Mouse (Mus musculus) stomach, embryonic 16.5 days (tissue): ENCODE data around the gene Rrp1b. TPM values are rescaled to one million over a fixed set of nuclear protein-coding genes. Genes with fewer than 3 reads are reported as not detected.

Experiments used
- ATAC-seq: fragments of 200-750 bp; cut with Nextera tagmentation; 2 replicates; pipeline ENCODE4 v1.8.0; 2017; ENCODE audit warnings: moderate number of reproducible peaks, moderate TSS enrichment; ENCODE audit not compliant: insufficient read depth, low FRiP score
- H3K27ac ChIP-seq: fragments of 300-500 bp; sonication (generic); 2 replicates; pipeline ENCODE4 v1.5.1; 2014; ENCODE audit warnings: low read length
- H3K27me3 ChIP-seq: fragments of 300-500 bp; sonication (generic); 2 replicates; pipeline ENCODE4 v1.6.1; 2014; ENCODE audit warnings: low read length, control low read depth, mixed read lengths; ENCODE audit not compliant: control insufficient read depth, insufficient read depth
- H3K36me3 ChIP-seq: fragments of 300-500 bp; sonication (generic); 2 replicates; pipeline ENCODE4 v1.6.1; 2014; ENCODE audit warnings: low read length; ENCODE audit not compliant: control insufficient read depth, insufficient read depth
- H3K4me1 ChIP-seq: fragments of 300-500 bp; sonication (generic); 2 replicates; pipeline ENCODE4 v1.6.1; 2014; ENCODE audit warnings: low read length, control low read depth, mixed read lengths; ENCODE audit not compliant: control insufficient read depth, insufficient read depth
- H3K4me2 ChIP-seq: fragments of 300-500 bp; sonication (generic); 2 replicates; pipeline ENCODE4 v1.6.1; 2014; ENCODE audit warnings: low read depth, low read length, mixed read lengths
- H3K4me3 ChIP-seq: fragments of 300-500 bp; sonication (generic); replicated peaks from 2 replicates; pipeline ENCODE4 v1.5.1; 2014; ENCODE audit warnings: mild to moderate bottlenecking, low read length
- H3K9ac ChIP-seq: fragments of 300-500 bp; sonication (generic); 2 replicates; pipeline ENCODE4 v1.6.1; 2014; ENCODE audit warnings: low read length
- H3K9me3 ChIP-seq: fragments of 300-500 bp; sonication (generic); replicated peaks from 2 replicates; pipeline ENCODE4 v1.6.1; 2016; ENCODE audit warnings: low read length, control low read depth; ENCODE audit not compliant: control insufficient read depth
- WGBS: fragments of 180-500 bp; shearing (Covaris S2); extraction: QIAGEN DNeasy Blood & Tissue Kit; methylation state at CpG from one replicate; pipeline ENCODE4 v1.1.7; 2014; 5-methylcytosine and 5-hydroxymethylcytosine counted together
- polyA plus RNA-seq: library from polyadenylated mRNA; unstranded; fragments of >200 nt; fragmentation: Nextera tagmentation; extraction: Ambion mirVana; gene quantifications from 2 replicates; pipeline ENCODE4 v1.2.1, GENCODE M21; 2015

Rrp1b gene
- polyA plus RNA-seq: 40.1 and 42.6 TPM in 2 replicates

- peak within 1 kb of the TSS; percentile 87 for H3K9ac ChIP-seq
- peaks cover 16% of the 10 kb centered on the region for H3K4me1 ChIP-seq
- ATAC-seq: peak; percentile 96
- no peaks in the 10 kb centered on the region for H3K36me3 ChIP-seq
- 5% methylated on average over 52 of the region's 52 CpGs for WGBS
- H3K27ac ChIP-seq: peak within 1 kb of the TSS; percentile 87
- peak within 1 kb of the TSS; percentile 84 for H3K4me3 ChIP-seq
- H3K27me3 ChIP-seq: no peaks in the 10 kb centered on the region
- peak within 1 kb of the TSS; percentile 96 for H3K4me2 ChIP-seq
- H3K9me3 ChIP-seq: no peaks in the 10 kb centered on the region
These were observed at the start of gene Rrp1b, which contains the start of gene Hsf2bp for GRCm38 (mm10) chr17:32035609-32036508. Gene Rrp1b, plus strand, starts transcription at chr17:32036100. Gene Hsf2bp, minus strand, starts transcription at chr17:32036349.

GRCm38 (mm10) chr17:31986915-31987314 lies 49.0 kb upstream of the Rrp1b start:
- ATAC-seq: no peak
- no peak overlapping the region for H3K4me2 ChIP-seq
- WGBS: 55% methylated on average over 1 of the region's 1 CpGs

GRCm38 (mm10) chr17:31989035-31989434 lies 46.9 kb upstream of the Rrp1b start:
- Histone ChIP-seq H3K36me3 (no peaks in the 10 kb centered on the region), H3K4me3 (no peak overlapping the region), H3K27me3 (no peaks in the 10 kb centered on the region), H3K4me1 (peaks cover 5% of the 10 kb centered on the region), H3K9ac (no peak overlapping the region), H3K27ac (no peak overlapping the region), H3K9me3 (no peaks in the 10 kb centered on the region), H3K4me2 (no peak overlapping the region)
- WGBS: 84% methylated on average over 2 of the region's 2 CpGs
- no peak for ATAC-seq

More at GRCm38 (mm10) chr17:31986915-31987314, 49.0 kb upstream of the Rrp1b start:
- Histone ChIP-seq H3K9ac (no peak overlapping the region), H3K4me3 (no peak overlapping the region), H3K4me1 (peaks cover 5% of the 10 kb centered on the region), H3K9me3 (no peaks in the 10 kb centered on the region), H3K27me3 (no peaks in the 10 kb centered on the region), H3K27ac (no peak overlapping the region), H3K36me3 (no peaks in the 10 kb centered on the region)

- H3K9me3 ChIP-seq: no peaks in the 10 kb centered on the region
- H3K27ac ChIP-seq: no peak overlapping the region
- 69% methylated on average over 2 of the region's 2 CpGs for WGBS
- peaks cover 3% of the 10 kb centered on the region for H3K4me1 ChIP-seq
- no peak overlapping the region for H3K4me2 ChIP-seq
- no peak overlapping the region for H3K9ac ChIP-seq
- no peak for ATAC-seq
- no peaks in the 10 kb centered on the region for H3K36me3 ChIP-seq
- H3K27me3 ChIP-seq: no peaks in the 10 kb centered on the region
- no peak overlapping the region for H3K4me3 ChIP-seq
These were observed 43.9 kb upstream of the Rrp1b start for GRCm38 (mm10) chr17:31992004-31992403.

GRCm38 (mm10) chr17:31993354-31993753 lies 42.5 kb upstream of the Rrp1b start:
- H3K4me2 ChIP-seq: no peak overlapping the region
- H3K27ac ChIP-seq: no peak overlapping the region
- H3K27me3 ChIP-seq: no peaks in the 10 kb centered on the region
- no peaks in the 10 kb centered on the region for H3K36me3 ChIP-seq
- 91% methylated on average over 1 of the region's 1 CpGs for WGBS
- H3K9me3 ChIP-seq: no peaks in the 10 kb centered on the region
- no peak for ATAC-seq
- no peak overlapping the region for H3K4me3 ChIP-seq
- H3K4me1 ChIP-seq: no peaks in the 10 kb centered on the region
- H3K9ac ChIP-seq: no peak overlapping the region

- ATAC-seq: no peak
- Histone ChIP-seq H3K4me2 (no peak overlapping the region), H3K27ac (no peak overlapping the region; the same call in 1 of the 2 replicates), H3K4me1 (no peaks in the 10 kb centered on the region), H3K9me3 (no peaks in the 10 kb centered on the region), H3K9ac (no peak overlapping the region), H3K27me3 (no peaks in the 10 kb centered on the region), H3K4me3 (no peak overlapping the region), H3K36me3 (no peaks in the 10 kb centered on the region)
These were observed 41.8 kb upstream of the Rrp1b start for GRCm38 (mm10) chr17:31994132-31994531.

- H3K9me3 ChIP-seq: no peaks in the 10 kb centered on the region
- no peak overlapping the region for H3K4me2 ChIP-seq
- no peak overlapping the region for H3K9ac ChIP-seq
- H3K4me3 ChIP-seq: no peak overlapping the region
- H3K27ac ChIP-seq: no peak overlapping the region
- ATAC-seq: no peak
- no peaks in the 10 kb centered on the region for H3K36me3 ChIP-seq
- 65% methylated on average over 2 of the region's 2 CpGs for WGBS
- no peaks in the 10 kb centered on the region for H3K4me1 ChIP-seq
- no peaks in the 10 kb centered on the region for H3K27me3 ChIP-seq
These were observed 40.1 kb upstream of the Rrp1b start for GRCm38 (mm10) chr17:31995784-31996183.

- no peak overlapping the region for H3K27ac ChIP-seq
- WGBS: 77% methylated on average over 4 of the region's 4 CpGs
- H3K4me3 ChIP-seq: no peak overlapping the region
- no peaks in the 10 kb centered on the region for H3K4me1 ChIP-seq
- no peak for ATAC-seq
- no peaks in the 10 kb centered on the region for H3K9me3 ChIP-seq
- no peak overlapping the region for H3K4me2 ChIP-seq
- H3K27me3 ChIP-seq: no peaks in the 10 kb centered on the region
- H3K36me3 ChIP-seq: no peaks in the 10 kb centered on the region
- no peak overlapping the region for H3K9ac ChIP-seq
These were observed 39.6 kb upstream of the Rrp1b start for GRCm38 (mm10) chr17:31996331-31996730.

- Histone ChIP-seq H3K36me3 (no peaks in the 10 kb centered on the region), H3K4me1 (no peaks in the 10 kb centered on the region), H3K27me3 (no peaks in the 10 kb centered on the region), H3K4me3 (no peak overlapping the region), H3K27ac (no peak overlapping the region), H3K9ac (no peak overlapping the region), H3K9me3 (no peaks in the 10 kb centered on the region), H3K4me2 (no peak overlapping the region)
- no peak for ATAC-seq
- 42% methylated on average over 1 of the region's 1 CpGs for WGBS
These were observed 37.5 kb upstream of the Rrp1b start for GRCm38 (mm10) chr17:31998351-31998750.
